In the genomic region with DNA sequence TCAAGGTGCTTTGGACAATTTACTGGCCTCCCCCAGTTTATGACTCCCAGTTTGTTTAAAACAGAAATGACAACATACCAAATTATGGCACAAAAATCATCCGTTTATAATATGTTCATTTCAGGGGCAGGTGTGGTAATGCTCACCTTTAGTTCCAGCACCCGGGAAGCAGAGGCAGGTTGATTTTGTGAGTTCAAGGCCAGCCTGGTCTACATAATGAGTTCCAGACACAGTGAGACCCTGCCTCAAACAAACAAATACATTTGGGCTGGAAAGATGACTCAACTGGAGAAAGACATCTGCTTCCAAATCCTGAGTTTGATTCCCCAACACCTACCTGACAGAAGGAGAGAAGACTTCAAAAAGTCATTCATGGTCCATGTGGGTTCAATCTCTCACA, we compare ENCODE assay signal across 8 mouse cellular contexts. TPM values are rescaled to one million over a fixed set of nuclear protein-coding genes. Genes with fewer than 3 reads are reported as not detected.
DNase-seq lines count a peak whose midpoint lies in the region; ATAC-seq and TF ChIP-seq lines count a peak whose summit lies in the region.

No protein-coding gene starts in this region.

- no peaks in the 10 kb centered on the region for H3K27me3 ChIP-seq in heart, embryonic 10.5 days (ENCODE audit: insufficient read depth, poor library complexity, severe bottlenecking)
- H3K27me3 ChIP-seq in G1E (ENCODE audit: insufficient read depth, low read length): peaks cover 7% of the 10 kb centered on the region; the same call in 1 of the 2 replicates
- H3K27me3 ChIP-seq in hindbrain, embryonic 10.5 days (ENCODE audit: insufficient read depth, poor library complexity, severe bottlenecking): no peaks in the 10 kb centered on the region

- H3K4me3 ChIP-seq in heart, embryonic 10.5 days: peak overlapping the region; percentile 85; the same call in 1 of the 2 replicates
- H3K4me3 ChIP-seq in G1E (ENCODE audit: low read depth, low read length) (peak overlapping the region; percentile 80; the same call in 1 of the 2 replicates), macrophage (ENCODE audit: inconsistent target) (no peak overlapping the region)
- peak overlapping the region; percentile 68; the same call in 1 of the 2 replicates for H3K4me3 ChIP-seq in hindbrain, embryonic 10.5 days

- WGBS in heart, embryonic 10.5 days: 78% methylated on average over 2 of the region's 2 CpGs
- WGBS in hindbrain, embryonic 10.5 days: 75% methylated on average over 2 of the region's 2 CpGs
- 89% methylated on average over 2 of the region's 2 CpGs for WGBS in macrophage (ENCODE audit: missing documents)

- intact Hi-C loops in heart, postnatal 10 days (cut with DNase I): no loop called here

- H3K79me2 ChIP-seq in macrophage (ENCODE audit: inconsistent target): peaks cover 33% of the 10 kb centered on the region

- no peak for ATAC-seq in G1E (ENCODE audit: extremely low read depth, insufficient number of reproducible peaks, low FRiP score, poor library complexity, severe bottlenecking)
- ATAC-seq in granulocyte monocyte progenitor cell, adult 5-6 weeks (replicated peaks; ENCODE audit: poor library complexity, severe bottlenecking): no peak

- no peak for TF ChIP-seq CTCF in G1E (IDR thresholded peaks at IDR 0.05; ENCODE audit: low read depth, low read length)

- H3K9me3 ChIP-seq in heart, embryonic 10.5 days: no peaks in the 10 kb centered on the region
- no peaks in the 10 kb centered on the region for H3K9me3 ChIP-seq in G1E (replicated peaks)
- no peaks in the 10 kb centered on the region for H3K9me3 ChIP-seq in hindbrain, embryonic 10.5 days

- no peak for DNase-seq in heart, embryonic 10.5 days (ENCODE audit: low spot score)
- DNase-seq in heart, postnatal 10 days: no peak
- DNase-seq in G1E (ENCODE audit: low spot score): no peak
- DNase-seq in hindbrain, embryonic 10.5 days (ENCODE audit: low spot score): no peak
- no peak for DNase-seq in layer of hippocampus, postnatal 10 days (ENCODE audit: low spot score in 2 of 2)
- DNase-seq in B cell, adult 2 months: no peak

- peak overlapping the region; percentile 99 for H3K27ac ChIP-seq in heart, embryonic 10.5 days
- peak overlapping the region; percentile 96 for H3K27ac ChIP-seq in hindbrain, embryonic 10.5 days
- H3K27ac ChIP-seq in macrophage: peak overlapping the region; percentile 100

- H3K36me3 ChIP-seq in heart, embryonic 10.5 days: no peaks in the 10 kb centered on the region
- H3K36me3 ChIP-seq in G1E (replicated peaks) (peaks cover 8% of the 10 kb centered on the region), macrophage (ENCODE audit: inconsistent target) (no peaks in the 10 kb centered on the region)
- 0 out of 2 replicates have a peak, but pooled peaks cover 3% of the 10 kb centered on the region for H3K36me3 ChIP-seq in hindbrain, embryonic 10.5 days

- H3K4me1 ChIP-seq in heart, embryonic 10.5 days: peaks cover 25% of the 10 kb centered on the region
- peaks cover 41% of the 10 kb centered on the region for H3K4me1 ChIP-seq in G1E (ENCODE audit: insufficient read depth, low read depth, low read length)
- H3K4me1 ChIP-seq in hindbrain, embryonic 10.5 days (replicated peaks): peaks cover 42% of the 10 kb centered on the region

RNA-seq across cellular contexts. Expression of a gene that starts 1.5 kb away (rescaled TPM):
- polyA plus RNA-seq in heart, embryonic 10.5 days (2016; fragmentation: Nextera tagmentation; extraction: Ambion mirVana): 21.7 and 56.6 TPM in 2 replicates
- 10 to 100 TPM; 84.6 to 89.1 TPM for total RNA-seq in heart, postnatal 10 days (2021)
- total RNA-seq in G1E (2014; fragmentation: Nextera tagmentation) (186 and 190 TPM in 2 replicates), G1E (2017) (230 and 256 TPM in 2 replicates)
- polyA plus RNA-seq in G1E (2012) (21.1 and 28.2 TPM in 2 replicates), macrophage (2018) (402 to 842 TPM (median 678 TPM) in 3 replicates)
- polyA plus RNA-seq in hindbrain, embryonic 10.5 days (2016; fragmentation: Nextera tagmentation; extraction: Ambion mirVana): 66.8 and 79.3 TPM in 2 replicates
- 100 to 1,000 TPM; 120 to 324 (median 283) TPM for total RNA-seq in macrophage (2018; cell fraction: chromatin; rRNA removed)
- 100 to 1,000 TPM; 401 to 516 (median 457) TPM for total RNA-seq in macrophage (2018; cell fraction: cytosol; rRNA removed)
- total RNA-seq in macrophage (2018; cell fraction: nucleus; rRNA removed): 100 to 1,000 TPM; 151 to 403 (median 238) TPM
- total RNA-seq in granulocyte monocyte progenitor cell, adult 5-6 weeks (2014; fragmentation: Nextera tagmentation): 122 and 132 TPM in 2 replicates
- total RNA-seq in granulocyte monocyte progenitor cell, adult 5-6 weeks (2017): 132 and 157 TPM in 2 replicates
- 100 to 1,000 TPM; 192 to 203 TPM for total RNA-seq in layer of hippocampus, postnatal 10 days (2021)

RNA-seq across cellular contexts. Expression of a gene that starts 51.3 kb away (rescaled TPM):
- polyA plus RNA-seq in heart, embryonic 10.5 days (2016; fragmentation: Nextera tagmentation; extraction: Ambion mirVana): 55.0 and 64.3 TPM in 2 replicates
- 10 to 100 TPM; 40.1 to 46.6 TPM for total RNA-seq in heart, postnatal 10 days (2021)
- total RNA-seq in G1E (2014; fragmentation: Nextera tagmentation): 70.4 and 70.9 TPM in 2 replicates
- 52.0 and 56.7 TPM in 2 replicates for total RNA-seq in G1E (2017)
- 6.6 and 9.3 TPM in 2 replicates for polyA plus RNA-seq in G1E (2012)
- polyA plus RNA-seq in hindbrain, embryonic 10.5 days (2016; fragmentation: Nextera tagmentation; extraction: Ambion mirVana): 62.4 and 63.4 TPM in 2 replicates
- 100 to 1,000 TPM in 3 of 26 experiments, 10 to 100 TPM in 23; 14.0 to 115 (median 57.6) TPM for total RNA-seq in macrophage (2018; cell fraction: chromatin; rRNA removed)
- 100 to 1,000 TPM in 3 of 26 experiments, 10 to 100 TPM in 23; 67.6 to 105 (median 84.7) TPM for total RNA-seq in macrophage (2018; cell fraction: cytosol; rRNA removed)
- 100 to 1,000 TPM in 5 of 26 experiments, 10 to 100 TPM in 21; 24.1 to 159 (median 86.1) TPM for total RNA-seq in macrophage (2018; cell fraction: nucleus; rRNA removed)
- 97.1 to 164 TPM (median 112 TPM) in 3 replicates for polyA plus RNA-seq in macrophage (2018)
- total RNA-seq in granulocyte monocyte progenitor cell, adult 5-6 weeks (2014; fragmentation: Nextera tagmentation): 59.3 and 67.4 TPM in 2 replicates
- 79.1 and 80.1 TPM in 2 replicates for total RNA-seq in granulocyte monocyte progenitor cell, adult 5-6 weeks (2017)
- 10 to 100 TPM; 65.8 to 73.0 TPM for total RNA-seq in layer of hippocampus, postnatal 10 days (2021)
